Mouse (Mus musculus): ENCODE data around the gene Trpv3. TPM values are rescaled to one million over a fixed set of nuclear protein-coding genes. Genes with fewer than 3 reads are reported as not detected.

The Trpv3 gene
- total RNA-seq (2017), result not detected in 2 replicates

GRCm38 (mm10) chr11:73267267-73267666 lies at the start of gene Trpv3:
Trpv3 (plus strand) TSS chr11:73267388.
- no peak for ATAC-seq (replicated peaks; ENCODE audit: low read depth, poor library complexity, severe bottlenecking)

- ATAC-seq (replicated peaks; ENCODE audit: low read depth, poor library complexity, severe bottlenecking), result no peak
Observed at GRCm38 (mm10) chr11:73219671-73220070, 47.5 kb upstream of the Trpv3 start.

- ATAC-seq (replicated peaks; ENCODE audit: low read depth, poor library complexity, severe bottlenecking), result no peak
Observed at GRCm38 (mm10) chr11:73220651-73221050, 46.5 kb upstream of the Trpv3 start.

- ATAC-seq (replicated peaks; ENCODE audit: low read depth, poor library complexity, severe bottlenecking), result no peak
Observed at GRCm38 (mm10) chr11:73222846-73223245, 44.3 kb upstream of the Trpv3 start.

- ATAC-seq (replicated peaks; ENCODE audit: low read depth, poor library complexity, severe bottlenecking), result peak; percentile 86
Observed at GRCm38 (mm10) chr11:73223966-73224365, 43.2 kb upstream of the Trpv3 start.

GRCm38 (mm10) chr11:73225856-73226255 lies 41.3 kb upstream of the Trpv3 start:
- no peak for ATAC-seq (replicated peaks; ENCODE audit: low read depth, poor library complexity, severe bottlenecking)

- no peak for ATAC-seq (replicated peaks; ENCODE audit: low read depth, poor library complexity, severe bottlenecking)
Observed at GRCm38 (mm10) chr11:73228881-73229280, 38.3 kb upstream of the Trpv3 start.

- ATAC-seq (replicated peaks; ENCODE audit: low read depth, poor library complexity, severe bottlenecking), result no peak
Observed at GRCm38 (mm10) chr11:73230081-73230480, 37.1 kb upstream of the Trpv3 start.

GRCm38 (mm10) chr11:73232513-73232912 lies 34.7 kb upstream of the Trpv3 start:
- ATAC-seq (replicated peaks; ENCODE audit: low read depth, poor library complexity, severe bottlenecking), result no peak

GRCm38 (mm10) chr11:73233992-73234391 lies 33.2 kb upstream of the Trpv3 start, which contains the start of gene Trpv1:
Trpv1 (plus strand) TSS chr11:73234292.
- no peak for ATAC-seq (replicated peaks; ENCODE audit: low read depth, poor library complexity, severe bottlenecking)

GRCm38 (mm10) chr11:73235990-73236701 lies 31.0 kb upstream of the Trpv3 start:
- no peak for ATAC-seq (replicated peaks; ENCODE audit: low read depth, poor library complexity, severe bottlenecking)

GRCm38 (mm10) chr11:73236731-73237130 lies 30.5 kb upstream of the Trpv3 start:
- no peak for ATAC-seq (replicated peaks; ENCODE audit: low read depth, poor library complexity, severe bottlenecking)

- ATAC-seq (replicated peaks; ENCODE audit: low read depth, poor library complexity, severe bottlenecking), result no peak
Observed at GRCm38 (mm10) chr11:73242199-73242598, 25.0 kb upstream of the Trpv3 start.

GRCm38 (mm10) chr11:73242777-73243176 lies 24.4 kb upstream of the Trpv3 start:
- no peak for ATAC-seq (replicated peaks; ENCODE audit: low read depth, poor library complexity, severe bottlenecking)

GRCm38 (mm10) chr11:73257362-73257945 lies 9.7 kb upstream of the Trpv3 start:
- no peak for ATAC-seq (replicated peaks; ENCODE audit: low read depth, poor library complexity, severe bottlenecking)

- ATAC-seq (replicated peaks; ENCODE audit: low read depth, poor library complexity, severe bottlenecking), result no peak
Observed at GRCm38 (mm10) chr11:73258664-73259063, 8.5 kb upstream of the Trpv3 start.

- ATAC-seq (replicated peaks; ENCODE audit: low read depth, poor library complexity, severe bottlenecking), result no peak
Observed at GRCm38 (mm10) chr11:73260457-73260856, 6.7 kb upstream of the Trpv3 start.

- ATAC-seq (replicated peaks; ENCODE audit: low read depth, poor library complexity, severe bottlenecking), result no peak
Observed at GRCm38 (mm10) chr11:73261385-73261784, 5.8 kb upstream of the Trpv3 start.

- no peak for ATAC-seq (replicated peaks; ENCODE audit: low read depth, poor library complexity, severe bottlenecking)
Observed at GRCm38 (mm10) chr11:73274821-73275220, 7.6 kb downstream of the Trpv3 start.

GRCm38 (mm10) chr11:73280710-73281109 lies 13.5 kb downstream of the Trpv3 start:
- ATAC-seq (replicated peaks; ENCODE audit: low read depth, poor library complexity, severe bottlenecking), result no peak

- peak; percentile 81 for ATAC-seq (replicated peaks; ENCODE audit: low read depth, poor library complexity, severe bottlenecking)
Observed at GRCm38 (mm10) chr11:73281528-73282027, 14.4 kb downstream of the Trpv3 start.

GRCm38 (mm10) chr11:73283369-73283768 lies 16.2 kb downstream of the Trpv3 start:
- ATAC-seq (replicated peaks; ENCODE audit: low read depth, poor library complexity, severe bottlenecking), result no peak
